Mouse (Mus musculus): ENCODE results near the gene Rab19. TPM values are rescaled to one million over a fixed set of nuclear protein-coding genes. Genes with fewer than 3 reads are reported as not detected.
"Not testable (repeated sequence)": the region's sequence is repeated elsewhere in the genome, so short reads cannot be mapped to it uniquely, and the experiment has no call there.

Rab19 gene
- total RNA-seq, 2 experiments from 2014 or later, result 0.14 TPM; not detected in 1

DNA sequence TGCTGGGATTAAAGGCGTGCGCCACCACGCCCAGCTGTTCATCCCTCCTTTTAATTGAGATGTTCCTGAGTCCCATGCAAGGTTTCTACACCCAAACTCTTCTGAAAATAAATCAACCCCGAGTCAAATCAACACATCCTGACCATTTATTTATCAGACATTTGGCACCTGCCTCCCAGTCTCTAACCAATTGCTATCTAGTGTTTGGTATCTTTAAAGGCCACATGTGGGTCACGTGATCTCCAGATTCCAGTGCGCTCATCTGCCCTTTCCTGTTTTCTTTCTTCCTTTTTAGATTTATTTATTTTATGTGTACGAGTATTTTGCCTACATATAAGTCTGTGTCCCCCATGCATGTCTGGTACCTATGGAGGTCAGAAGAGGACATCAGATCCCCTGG lies 42.7 kb downstream of the Rab19 start:
- Histone ChIP-seq H3K27ac (no peak overlapping the region), H3K4me3 (no peak overlapping the region)
- DNase-seq, result no peak
- intact Hi-C loops (cut with DNase I), result no loop called here
- no peak for TF ChIP-seq CTCF (IDR thresholded peaks at IDR 0.05)

DNA sequence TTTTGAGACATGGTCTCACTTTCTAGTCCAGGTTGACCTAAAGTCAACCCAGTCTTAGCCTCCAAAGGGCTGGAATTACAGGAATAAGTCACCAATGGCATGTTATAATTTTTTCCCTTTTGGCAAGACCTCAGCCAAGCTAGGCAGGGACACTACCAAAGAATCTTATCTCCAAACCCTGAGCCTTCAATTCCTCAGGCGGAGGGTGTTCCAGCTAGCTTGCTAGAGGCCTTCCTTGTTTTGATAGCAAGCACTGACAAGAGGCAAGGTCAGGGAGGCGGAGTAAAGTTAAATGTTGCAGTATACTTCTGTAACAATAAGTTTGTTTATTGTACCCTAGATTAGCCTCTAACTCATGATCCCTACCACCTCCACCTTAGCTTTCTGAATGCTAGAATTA lies 44.2 kb downstream of the Rab19 start:
- no peak for DNase-seq
- Histone ChIP-seq H3K27ac (no peak overlapping the region), H3K4me3 (no peak overlapping the region)
- TF ChIP-seq CTCF (IDR thresholded peaks at IDR 0.05), result no peak
- intact Hi-C loops (cut with DNase I), result no loop called here

DNA sequence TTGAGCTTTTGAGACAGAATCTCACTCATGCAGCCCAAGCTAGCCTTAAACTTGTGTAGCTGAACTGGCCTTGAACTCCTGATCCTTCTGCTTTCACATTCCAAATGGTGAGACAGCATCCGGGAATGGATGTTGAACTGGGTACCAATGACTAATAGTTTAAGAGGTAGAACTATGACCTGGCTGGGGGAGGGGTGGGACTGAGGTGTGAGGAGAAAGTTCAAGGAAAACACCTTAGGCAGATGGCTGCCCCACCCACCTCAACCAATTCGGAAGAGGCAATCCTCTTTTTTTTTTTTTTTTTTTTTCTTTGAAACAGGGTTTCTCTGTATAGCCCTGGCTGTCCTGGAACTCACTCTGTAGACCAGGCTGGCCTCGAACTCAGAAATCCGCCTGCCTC lies 45.8 kb downstream of the Rab19 start:
- Histone ChIP-seq H3K4me3 (no peak overlapping the region), H3K27ac (no peak overlapping the region)
- no peak for TF ChIP-seq CTCF (IDR thresholded peaks at IDR 0.05)
- intact Hi-C loops (cut with DNase I), result no loop called here
- DNase-seq, result no peak

GRCm38 (mm10) chr6:39427276-39428003 lies 46.5 kb downstream of the Rab19 start:
- Histone ChIP-seq H3K4me3 (no peak overlapping the region), H3K27ac (no peak overlapping the region)
- TF ChIP-seq CTCF (IDR thresholded peaks at IDR 0.05), result no peak
- DNase-seq, result no peak
- intact Hi-C loops (cut with DNase I), result no loop called here

GRCm38 (mm10) chr6:39429007-39429788 lies 48.2 kb downstream of the Rab19 start:
- intact Hi-C loops (cut with DNase I), result no loop called here
- no peak overlapping the region for H3K27ac ChIP-seq
- no peak for TF ChIP-seq CTCF (IDR thresholded peaks at IDR 0.05)

DNA sequence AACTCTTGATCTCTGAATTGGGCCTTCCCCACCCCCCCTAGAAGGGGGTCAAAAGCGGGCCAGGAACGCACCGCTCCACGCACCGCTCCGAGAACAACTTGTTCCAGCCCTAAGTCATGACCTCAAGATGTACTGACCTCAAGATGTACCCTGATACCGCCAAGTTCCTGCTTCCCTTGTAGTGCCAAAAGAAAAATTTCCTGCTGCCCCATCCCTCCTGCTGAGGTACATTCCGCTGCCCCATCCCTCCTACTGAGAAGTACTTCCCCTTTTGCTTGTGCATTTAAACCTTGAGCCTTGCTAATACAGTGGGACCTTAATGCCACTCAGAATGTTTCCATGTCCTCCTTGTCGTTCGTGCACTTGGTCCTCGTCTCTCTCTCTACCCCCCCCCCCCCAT lies 49.7 kb downstream of the Rab19 start:
- Histone ChIP-seq H3K4me3 (no peak overlapping the region), H3K27ac (no peak overlapping the region)
- intact Hi-C loops (cut with DNase I), result no loop called here
- no peak for TF ChIP-seq CTCF (IDR thresholded peaks at IDR 0.05)
- no peak for DNase-seq

More at GRCm38 (mm10) chr6:39429007-39429788, 48.2 kb downstream of the Rab19 start:
- no peak for DNase-seq
- no peak overlapping the region for H3K4me3 ChIP-seq

DNA sequence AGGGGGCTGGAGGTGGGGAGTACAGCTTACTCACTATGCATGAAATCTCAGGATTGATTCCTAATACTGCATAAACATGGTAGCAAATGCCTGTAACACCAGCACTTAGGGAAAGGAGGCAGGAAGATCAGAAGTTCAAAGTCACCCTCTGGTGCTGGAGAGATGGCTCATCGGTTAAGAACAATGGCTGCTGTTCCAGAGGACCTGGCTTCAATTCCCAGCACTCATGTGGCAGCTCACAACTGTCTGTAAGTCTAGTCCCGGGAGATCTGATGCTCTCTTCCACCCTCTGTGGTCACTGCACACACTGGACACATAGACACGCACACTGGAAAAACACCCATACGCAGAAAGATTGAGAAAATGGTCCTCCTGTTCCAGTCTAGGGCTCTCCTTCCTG lies 52.2 kb downstream of the Rab19 start:
- intact Hi-C loops (cut with DNase I), result no loop called here
- no peak for DNase-seq
- Histone ChIP-seq H3K27ac (no peak overlapping the region), H3K4me3 (no peak overlapping the region)
- TF ChIP-seq CTCF (IDR thresholded peaks at IDR 0.05), result no peak

- Histone ChIP-seq H3K4me3 (no peak overlapping the region), H3K27ac (no peak overlapping the region)
- no peak for DNase-seq
- intact Hi-C loops (cut with DNase I), result loop anchor here (1.0 kb wide), 1 partner anchor 13 kb away; the partner anchor contains the start of gene Mkrn1
- TF ChIP-seq CTCF (IDR thresholded peaks at IDR 0.05), result no peak
Observed at GRCm38 (mm10) chr6:39433701-39434100, 52.7 kb downstream of the Rab19 start.

DNA sequence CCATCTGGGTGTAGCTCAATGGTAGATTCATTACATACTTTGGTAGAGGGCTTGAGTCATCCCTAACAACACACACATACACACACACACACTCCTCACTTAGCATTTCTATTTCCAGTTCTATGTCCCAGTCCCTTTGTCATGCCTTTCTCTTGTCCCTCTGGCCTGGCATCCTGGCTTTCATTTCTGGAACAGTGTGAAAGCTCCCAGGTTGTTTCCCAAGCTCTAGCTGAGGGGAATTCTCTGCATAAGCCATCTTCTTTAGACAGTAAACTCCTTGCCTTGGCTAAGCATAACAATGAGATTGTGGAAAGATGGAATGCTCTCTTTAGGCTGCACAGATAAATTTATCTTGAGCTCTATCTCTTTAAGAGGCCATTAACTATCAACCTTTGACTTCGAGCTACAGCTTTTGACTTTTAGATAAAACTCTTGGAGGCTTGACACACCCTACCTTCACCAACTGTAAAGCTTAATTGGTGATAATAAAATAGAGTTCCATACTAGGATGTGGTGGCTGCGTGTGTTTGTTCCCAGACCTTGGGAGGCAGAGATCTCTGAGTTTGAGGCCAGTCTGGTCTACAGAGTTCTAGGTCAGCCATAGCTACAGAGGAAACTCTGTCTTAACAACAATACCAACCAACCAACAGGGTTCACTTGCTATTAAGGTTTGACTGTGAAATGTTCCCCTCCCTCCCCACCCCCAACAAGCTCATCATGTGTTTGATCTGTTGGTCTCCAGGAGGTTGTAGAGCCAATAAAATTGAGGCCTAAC lies 53.3 kb downstream of the Rab19 start:
- Histone ChIP-seq H3K4me3 (no peak overlapping the region), H3K27ac (no peak overlapping the region)
- intact Hi-C loops (cut with DNase I), result loop anchor here (1.0 kb wide), 1 partner anchor 14 kb away; the partner anchor contains the start of gene Mkrn1
- no peak for TF ChIP-seq CTCF (IDR thresholded peaks at IDR 0.05)
- no peak for DNase-seq

GRCm38 (mm10) chr6:39434886-39435492 lies 54.0 kb downstream of the Rab19 start:
- no peak for TF ChIP-seq CTCF (IDR thresholded peaks at IDR 0.05)
- DNase-seq, result no peak
- no peak overlapping the region for H3K4me3 ChIP-seq
- H3K27ac ChIP-seq, result no peak overlapping the region
- intact Hi-C loops (cut with DNase I), result loop anchor here (1.0 kb wide), 1 partner anchor 15 kb away; the partner anchor contains the start of gene Mkrn1

GRCm38 (mm10) chr6:39435875-39436274 lies 54.9 kb downstream of the Rab19 start:
- intact Hi-C loops (cut with DNase I), result no loop called here
- no peak for DNase-seq
- Histone ChIP-seq H3K4me3 (no peak overlapping the region), H3K27ac (no peak overlapping the region)
- no peak for TF ChIP-seq CTCF (IDR thresholded peaks at IDR 0.05)

DNA sequence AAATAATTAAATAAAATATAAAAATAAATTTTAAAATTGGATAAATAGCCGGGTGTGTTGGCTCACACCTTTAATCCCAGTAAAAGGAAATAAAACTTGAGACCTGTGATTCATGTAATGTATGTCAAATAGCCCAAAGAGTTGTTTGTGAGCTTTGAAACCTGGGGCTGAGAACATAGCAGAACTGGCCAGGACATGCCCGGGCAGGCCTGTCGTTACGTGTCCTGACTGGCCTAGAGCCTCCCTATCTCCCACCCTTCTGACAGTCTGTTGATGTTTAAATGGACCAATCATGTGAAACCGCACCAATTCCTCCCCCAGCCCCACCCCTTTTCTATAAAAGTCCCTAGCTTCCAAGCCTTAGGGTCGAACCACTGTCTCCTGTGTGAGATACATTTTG lies 56.5 kb downstream of the Rab19 start:
- H3K27ac ChIP-seq; intact Hi-C loops (cut with DNase I): not testable (repeated sequence)

More for the DNA sequence above, 56.5 kb downstream of the Rab19 start:
- not testable (repeated sequence) for DNase-seq, H3K4me3 ChIP-seq

Other genes with a start within 250 kb of the Rab19 start
- 10 to 100 TPM; 23.6 to 28.2 TPM for gene Kdm7a, start 174.4 kb upstream of the Rab19 start, total RNA-seq (2021)
- 10 to 100 TPM; 14.2 to 15.9 TPM for gene Slc37a3, start 3.5 kb upstream of the Rab19 start, total RNA-seq (2021)
- gene Mkrn1, start 39.3 kb downstream of the Rab19 start, total RNA-seq (2021), result 10 to 100 TPM; 16.0 to 17.8 TPM
- 1 to 10 TPM; 3.3 to 4.4 TPM for gene Dennd2a, start 176.7 kb downstream of the Rab19 start, total RNA-seq (2021)
- 1 to 10 TPM; 5.3 to 6.2 TPM for gene Adck2, start 192.7 kb downstream of the Rab19 start, total RNA-seq (2021)
- gene Gm42420, start 204.6 kb downstream of the Rab19 start, total RNA-seq (2021), result under 1 TPM in 1 of 2 experiments, not detected in 1; 0.66 TPM
- 100 to 1,000 TPM; 378 to 498 TPM for gene Ndufb2, start 211.4 kb downstream of the Rab19 start, total RNA-seq (2021)

Data from gastrocnemius, adult 2 months (tissue).